Mouse (Mus musculus): Measurements from ENCODE around the gene Cers5.
"Not testable (repeated sequence)": the region's sequence is repeated elsewhere in the genome, so short reads cannot be mapped to it uniquely, and the experiment has no call there.

Cers5 gene

DNA sequence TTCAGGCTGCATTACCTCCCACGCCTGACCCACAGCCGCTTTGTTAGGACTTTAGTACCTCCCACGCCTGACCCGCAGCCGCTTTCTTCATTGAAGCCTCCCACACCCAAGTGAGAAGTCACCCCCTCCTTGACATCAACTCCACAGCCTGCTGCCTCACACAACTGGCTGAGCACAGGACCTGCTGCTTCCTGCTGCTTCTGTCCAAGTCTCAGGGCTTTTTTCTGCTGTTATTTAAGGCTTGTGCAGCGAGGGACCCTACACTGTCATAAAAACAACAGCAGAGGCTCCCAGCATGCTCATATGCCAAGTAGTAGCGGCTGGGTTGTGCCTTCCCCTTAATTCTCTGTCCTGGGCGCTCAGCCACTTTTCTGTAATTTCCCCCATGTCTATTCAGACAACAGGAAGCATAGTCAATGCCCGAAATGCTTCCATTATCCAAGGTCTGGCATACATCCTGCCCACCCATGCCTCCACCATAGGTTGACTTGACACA lies 15.0 kb upstream of the Cers5 start:
- no peak for DNase-seq (ENCODE audit: low spot score)

DNA sequence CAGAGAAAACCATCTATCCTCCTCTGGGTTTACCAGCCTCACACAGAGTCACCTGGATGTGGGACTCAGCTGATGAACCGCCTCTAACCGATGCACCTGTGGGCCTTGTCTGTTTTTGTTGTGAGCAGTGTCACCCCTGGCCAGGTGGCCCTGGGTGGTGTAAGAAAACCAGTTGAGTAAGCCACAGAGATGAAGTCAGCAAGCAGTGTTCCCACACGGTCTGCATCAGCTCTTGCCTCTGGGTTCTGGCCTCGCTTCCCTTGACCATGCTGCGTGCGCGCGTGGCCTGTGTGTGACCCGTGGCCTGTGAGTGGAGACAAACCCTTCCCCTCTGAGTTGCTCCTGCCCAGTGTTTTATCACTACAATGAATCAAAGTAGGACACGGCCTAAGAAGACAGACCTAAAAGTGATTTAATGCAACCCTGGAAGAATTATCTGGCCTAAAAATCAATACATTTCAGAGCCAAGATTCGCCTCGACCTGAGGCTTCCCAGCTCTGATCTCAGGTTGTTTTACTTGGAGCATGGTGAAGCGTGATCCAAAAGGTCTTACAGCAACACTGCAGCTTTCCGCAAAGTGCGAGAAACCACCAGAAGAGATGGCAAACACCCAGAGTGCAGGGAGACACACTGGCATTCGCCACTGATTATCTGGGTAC lies 6.1 kb upstream of the Cers5 start:
- DNase-seq (ENCODE audit: low spot score), result no peak

DNA sequence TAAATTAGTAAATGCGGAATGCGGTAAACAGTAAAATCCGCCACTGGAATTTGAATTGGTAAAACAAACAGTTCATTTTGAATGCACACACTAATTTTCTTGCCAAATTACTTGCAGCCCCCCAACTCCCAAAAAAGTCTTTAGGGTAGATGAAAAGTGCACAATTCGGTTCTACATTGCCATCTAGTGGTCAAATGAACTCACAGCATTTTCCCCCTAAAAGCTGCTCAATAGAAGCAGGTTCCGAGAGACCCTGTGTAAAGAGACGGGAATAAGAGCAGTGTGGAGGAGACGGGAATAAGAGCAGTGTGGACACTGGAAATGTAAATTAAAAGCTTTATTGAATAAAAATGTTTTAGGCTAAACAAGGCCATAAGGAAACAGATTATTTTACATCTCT lies 5.5 kb upstream of the Cers5 start:
- DNase-seq (ENCODE audit: low spot score), result no peak

DNA sequence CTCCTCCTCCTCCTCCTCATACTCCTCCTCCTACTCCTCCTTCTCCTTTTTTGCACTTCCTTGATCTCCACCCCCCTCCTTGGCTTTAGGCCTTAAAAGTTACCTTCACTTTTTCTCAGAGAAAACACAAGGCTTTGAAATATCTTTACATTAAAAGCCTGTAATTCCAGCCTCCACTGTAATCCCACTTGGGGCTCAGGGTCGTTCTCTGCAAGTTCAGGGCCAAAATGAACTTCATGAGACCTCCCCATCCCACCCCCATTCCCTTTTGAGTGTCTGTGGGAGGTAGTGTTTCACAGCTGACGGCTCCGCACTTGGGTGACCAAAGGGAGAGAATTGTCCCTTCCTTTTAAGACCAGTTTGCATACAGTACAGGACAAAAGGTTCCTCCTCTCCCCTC lies 240 bp upstream of the Cers5 start:
- no peak for DNase-seq (ENCODE audit: low spot score)

DNA sequence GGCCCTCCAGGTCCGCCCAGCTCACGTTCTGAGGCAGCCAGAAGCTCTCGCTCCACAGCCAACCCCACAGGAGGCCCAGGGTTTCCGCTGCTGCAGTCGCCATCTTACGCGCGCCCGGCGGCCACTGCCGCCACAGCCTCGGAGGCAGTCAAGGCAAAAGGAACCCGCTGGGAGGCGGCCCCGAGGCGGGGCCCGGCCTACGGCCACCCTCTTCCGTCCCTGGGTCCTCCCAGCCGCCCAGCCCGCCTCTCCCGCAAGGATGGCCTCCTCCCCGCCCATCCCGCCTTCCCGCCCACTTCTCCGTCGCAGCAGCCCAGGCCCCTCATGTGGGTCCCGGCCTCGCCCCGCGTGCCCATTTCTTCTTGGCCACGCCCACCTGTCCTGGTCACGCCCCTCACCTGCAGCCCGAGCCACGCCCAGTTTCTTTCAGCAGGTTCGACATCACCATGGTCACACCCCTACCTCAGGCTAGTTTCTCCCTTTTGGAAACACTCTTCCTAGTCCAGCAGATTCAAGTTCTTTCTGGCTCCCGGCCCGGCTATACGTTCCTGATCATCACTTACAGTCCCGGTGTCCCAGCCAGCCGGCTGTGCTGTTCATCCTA lies 306 bp downstream of the Cers5 start:
- DNase-seq (ENCODE audit: low spot score), result peak; percentile 98

DNA sequence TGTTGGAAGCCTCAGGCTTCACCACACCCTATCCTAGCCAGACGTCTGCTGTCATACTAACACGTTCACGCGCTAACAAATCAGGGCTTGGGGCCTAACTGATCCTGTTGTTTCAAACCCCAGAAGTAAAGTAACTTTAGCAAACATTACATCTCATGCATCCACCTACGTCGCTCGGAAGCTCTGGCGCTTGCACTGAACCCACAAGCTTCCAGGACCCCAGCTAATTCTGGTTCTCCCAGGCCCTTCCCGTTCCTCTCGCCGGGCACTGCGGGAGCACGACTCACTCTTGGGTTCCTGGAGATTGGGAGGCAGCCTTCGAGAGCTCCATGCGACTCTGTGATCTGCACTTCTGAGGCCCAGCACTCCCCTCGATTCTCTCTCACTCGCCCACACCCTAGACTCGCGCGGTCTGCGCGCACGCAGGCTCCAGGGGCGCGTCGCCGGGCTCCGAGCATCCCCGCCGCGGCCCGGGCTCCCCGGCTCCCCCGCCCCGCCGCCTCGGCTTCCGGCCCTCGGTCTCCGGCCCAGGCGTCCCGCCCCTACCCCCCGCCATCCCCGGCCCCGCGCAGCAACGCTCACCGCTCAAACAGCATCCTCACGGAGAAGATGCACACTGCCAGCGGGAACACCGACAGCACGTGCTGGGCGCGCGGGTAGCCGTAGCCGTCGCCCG lies 946 bp downstream of the Cers5 start:
- DNase-seq (ENCODE audit: low spot score), result no peak

DNA sequence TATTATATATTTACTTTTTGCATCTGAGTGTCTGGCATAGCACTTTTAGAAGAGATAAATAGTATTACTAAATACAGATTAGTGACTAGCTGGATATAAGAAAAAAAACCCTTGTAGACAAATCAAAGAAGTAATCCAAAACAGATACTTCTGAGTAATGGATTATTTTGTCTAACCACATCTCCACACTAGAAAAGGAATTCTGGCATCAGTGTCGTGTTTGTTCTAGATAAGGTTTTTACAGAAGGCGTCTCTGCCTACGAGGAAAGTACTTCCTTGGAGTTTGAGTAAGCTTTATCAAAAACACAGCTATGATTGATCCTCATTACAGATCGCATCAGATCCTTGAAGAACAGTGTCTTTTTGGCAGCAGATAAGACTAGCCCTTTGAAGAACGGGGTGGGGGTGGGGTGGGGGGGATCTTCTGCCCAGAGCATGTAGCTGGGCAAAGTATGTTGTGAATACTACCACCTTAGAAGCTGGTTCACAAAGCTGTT lies 1.6 kb downstream of the Cers5 start:
- no peak for DNase-seq (ENCODE audit: low spot score)

DNA sequence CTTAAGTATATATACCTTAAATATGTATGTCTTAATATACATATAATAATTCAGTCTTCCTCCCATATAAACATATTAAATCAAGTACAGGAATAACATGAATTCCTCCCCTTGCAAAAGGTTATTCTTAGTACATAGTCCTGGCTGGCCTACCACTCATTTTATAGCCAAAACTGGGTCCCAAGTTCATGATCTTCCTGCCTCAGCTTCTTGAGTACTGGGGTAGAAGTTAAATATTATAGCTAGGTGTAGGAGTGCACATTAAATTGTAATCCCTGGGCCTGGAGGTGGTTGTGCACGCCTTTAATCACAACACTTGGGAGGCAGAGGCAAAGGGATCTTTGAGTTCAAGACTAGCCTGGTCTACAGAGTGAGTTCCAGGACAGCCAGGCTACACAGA lies 3.9 kb downstream of the Cers5 start:
- DNase-seq (ENCODE audit: low spot score), result no peak

DNA sequence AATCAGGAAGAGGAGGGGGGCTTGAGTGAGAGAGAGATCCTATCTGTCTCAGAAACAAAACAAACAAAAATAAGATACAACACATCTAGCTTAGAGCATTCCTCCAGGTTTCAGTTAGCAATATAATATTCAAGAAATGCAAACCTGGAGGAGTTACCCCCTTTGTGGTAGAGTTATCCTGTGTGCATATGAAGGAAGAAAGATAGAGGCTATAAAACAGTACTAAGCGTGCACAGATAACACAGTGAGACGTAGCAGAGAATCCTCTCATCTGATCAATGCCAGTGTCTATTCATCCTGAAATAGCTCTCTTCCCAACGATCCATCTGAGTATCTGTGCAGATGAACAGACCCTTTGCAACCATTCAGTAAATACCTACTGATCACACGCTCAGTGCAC lies 5.2 kb downstream of the Cers5 start:
- no peak for DNase-seq (ENCODE audit: low spot score)

DNA sequence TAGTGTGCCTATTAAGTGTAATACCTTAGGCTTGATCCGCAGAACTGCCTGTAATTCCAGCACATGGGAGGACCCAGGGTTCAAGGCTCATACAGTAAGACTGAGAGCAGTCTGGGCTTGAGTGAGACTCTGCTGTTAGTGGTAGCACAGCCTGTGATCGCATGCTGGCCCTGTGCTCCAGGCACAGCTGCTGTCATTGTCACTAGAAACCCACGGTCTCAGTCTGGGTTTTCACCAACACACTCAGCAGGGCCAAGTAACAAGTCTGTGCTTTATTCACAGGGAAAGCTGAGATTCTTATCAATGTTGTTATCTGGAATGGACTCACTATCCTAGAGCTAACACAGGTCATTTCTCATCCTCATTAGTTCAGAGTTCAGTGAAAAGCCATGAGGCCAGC lies 18.5 kb downstream of the Cers5 start:
- DNase-seq (ENCODE audit: low spot score), result peak; percentile 13

DNA sequence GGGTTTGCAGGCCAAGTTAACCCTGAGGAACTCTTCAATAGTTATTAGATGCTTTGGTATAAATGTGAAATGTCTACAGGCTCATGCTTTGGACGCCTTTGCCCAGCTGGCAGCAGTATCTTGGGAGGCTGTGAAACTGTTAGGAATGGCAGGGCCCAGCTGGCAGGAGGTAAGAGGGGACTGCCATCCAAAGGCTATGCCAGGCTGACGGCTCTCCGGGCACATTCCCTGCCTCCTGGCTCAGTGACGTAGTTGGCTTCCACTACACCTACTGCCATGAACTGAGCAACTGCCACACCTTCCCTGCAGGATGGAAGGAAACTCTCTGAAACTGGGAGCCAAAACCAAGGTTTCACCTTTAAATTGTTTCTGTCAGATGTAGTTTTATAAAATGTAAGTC lies 32.5 kb downstream of the Cers5 start:
- DNase-seq (ENCODE audit: low spot score), result no peak

DNA sequence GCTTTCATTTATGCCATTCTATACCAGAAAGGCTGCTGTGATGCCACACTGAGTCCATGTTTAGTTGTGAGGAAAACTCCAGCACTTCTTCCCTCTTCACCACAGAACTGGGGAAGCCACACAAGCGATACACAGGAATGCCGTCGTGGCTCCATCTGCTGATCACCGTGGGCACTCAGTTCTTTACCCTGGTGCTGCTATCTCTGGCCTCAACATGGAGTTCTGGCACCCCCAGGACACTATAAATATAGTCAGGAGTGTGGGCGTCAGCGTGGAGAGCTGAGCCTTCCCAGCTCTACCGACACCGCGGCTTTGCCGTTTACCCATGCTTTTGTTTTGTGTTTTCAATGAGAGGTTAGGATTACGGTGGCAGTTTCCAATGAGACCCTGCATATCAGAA lies 36.0 kb downstream of the Cers5 start:
- DNase-seq (ENCODE audit: low spot score), result no peak

DNA sequence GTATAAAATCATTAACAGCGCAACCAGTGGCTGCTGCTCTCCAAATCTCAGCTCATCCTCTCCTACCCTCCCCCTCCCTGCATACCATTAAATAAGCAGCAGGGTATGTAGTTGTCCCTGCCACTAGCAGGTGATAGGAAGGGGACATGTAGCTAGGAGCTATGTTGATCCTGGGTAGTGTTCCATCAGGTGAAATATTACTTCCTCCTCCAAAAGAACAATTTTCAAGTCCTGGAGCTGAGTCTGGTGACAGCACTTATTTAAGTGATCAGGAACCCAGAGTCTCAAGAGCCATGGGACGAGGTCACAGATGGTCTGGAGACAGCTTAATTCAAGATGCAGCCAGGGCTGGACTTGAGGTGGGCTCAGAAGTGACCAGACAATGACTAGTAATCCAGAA lies 37.1 kb downstream of the Cers5 start:
- no peak for DNase-seq (ENCODE audit: low spot score)

DNA sequence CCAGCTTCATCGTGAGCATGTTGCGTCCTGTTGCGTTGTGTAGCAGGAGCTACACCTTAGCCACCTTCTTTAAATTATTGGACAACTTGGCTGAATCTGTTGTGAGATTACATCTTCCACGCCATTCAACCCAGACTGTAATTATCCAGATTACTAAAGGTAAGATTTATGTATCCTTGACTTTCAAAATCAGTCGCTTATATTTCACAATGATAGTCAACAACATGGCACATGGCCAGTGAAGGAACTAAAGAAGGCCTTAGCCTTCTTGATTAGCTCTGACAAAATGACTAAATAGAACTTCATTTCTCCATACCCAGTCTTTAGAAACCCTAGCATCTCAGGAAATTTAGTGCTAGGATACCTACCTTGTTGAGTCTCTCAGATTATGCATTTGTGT lies 39.5 kb downstream of the Cers5 start:
- DNase-seq (ENCODE audit: low spot score), result no peak

DNA sequence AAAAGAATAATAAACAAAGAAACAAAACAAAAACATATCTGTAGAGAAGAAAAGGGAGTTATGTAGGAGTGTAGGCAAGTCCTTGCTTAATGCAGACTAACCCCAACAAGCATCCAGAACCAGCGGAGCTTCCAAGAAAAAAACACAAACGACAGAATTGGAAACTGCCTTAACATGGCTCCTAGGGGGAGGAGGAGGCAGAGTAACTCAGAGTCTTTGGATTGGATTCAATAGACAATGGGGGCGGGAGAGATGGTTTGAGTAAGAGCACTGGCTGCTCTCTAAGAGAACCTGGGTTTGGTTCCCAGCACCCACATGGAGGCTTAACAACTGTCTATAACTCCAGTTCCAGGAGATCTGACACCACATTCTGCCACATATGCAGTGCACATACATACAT lies 41.0 kb downstream of the Cers5 start:
- DNase-seq (ENCODE audit: low spot score), result no peak

DNA sequence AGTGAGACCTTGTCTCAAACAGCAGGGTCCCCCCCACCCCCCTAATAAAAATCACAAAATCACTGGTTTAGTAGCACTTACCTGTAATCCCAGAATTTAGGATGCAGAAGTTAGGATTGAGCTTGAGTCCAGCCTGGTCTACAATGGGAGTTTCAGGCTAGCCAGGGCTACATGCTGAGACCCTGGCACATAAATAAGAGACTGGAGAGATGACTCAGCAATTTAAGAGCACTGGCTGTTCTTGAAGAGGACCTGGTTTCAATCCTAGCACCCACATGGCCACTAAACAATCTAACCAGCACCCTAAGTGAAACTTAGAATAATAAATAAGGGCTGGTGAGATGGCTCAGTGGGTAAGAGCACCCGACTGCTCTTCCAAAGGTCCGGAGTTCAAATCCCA lies 41.5 kb downstream of the Cers5 start:
- no peak for DNase-seq (ENCODE audit: low spot score)

DNA sequence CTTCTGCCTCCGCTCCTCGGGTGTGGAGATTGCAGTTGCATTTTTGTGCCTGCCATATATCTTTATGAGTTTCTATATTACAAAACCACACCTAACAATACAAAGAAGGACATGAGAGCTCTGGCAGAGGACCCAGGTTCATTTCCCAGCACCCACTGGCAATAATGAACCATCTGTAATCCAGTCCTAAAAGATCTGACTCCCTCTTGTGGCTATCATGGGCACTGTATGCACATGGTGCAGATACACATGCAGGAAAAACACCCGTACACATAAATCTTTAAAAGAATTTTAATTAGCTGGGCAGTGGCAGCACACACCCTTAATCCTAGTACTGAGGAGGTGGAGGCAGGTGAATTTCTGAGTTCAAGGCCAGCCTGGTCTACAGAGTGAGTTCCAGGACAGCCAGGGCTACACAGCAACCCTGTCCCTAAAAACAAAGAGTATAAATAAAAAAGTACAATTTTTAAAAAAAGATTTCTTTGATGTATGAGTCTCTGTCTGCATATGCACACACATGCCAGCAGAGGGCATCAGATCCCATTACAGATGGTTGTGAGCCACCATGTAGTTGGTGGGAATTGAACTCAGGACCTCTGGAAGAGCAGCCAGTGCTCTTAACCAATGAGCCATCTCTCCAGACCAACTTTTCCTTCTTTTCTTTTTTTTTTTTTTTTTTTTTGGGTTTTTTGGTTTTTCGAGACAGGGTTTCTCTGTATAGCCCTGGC lies 43.5 kb downstream of the Cers5 start:
- DNase-seq (ENCODE audit: low spot score), result no peak

DNA sequence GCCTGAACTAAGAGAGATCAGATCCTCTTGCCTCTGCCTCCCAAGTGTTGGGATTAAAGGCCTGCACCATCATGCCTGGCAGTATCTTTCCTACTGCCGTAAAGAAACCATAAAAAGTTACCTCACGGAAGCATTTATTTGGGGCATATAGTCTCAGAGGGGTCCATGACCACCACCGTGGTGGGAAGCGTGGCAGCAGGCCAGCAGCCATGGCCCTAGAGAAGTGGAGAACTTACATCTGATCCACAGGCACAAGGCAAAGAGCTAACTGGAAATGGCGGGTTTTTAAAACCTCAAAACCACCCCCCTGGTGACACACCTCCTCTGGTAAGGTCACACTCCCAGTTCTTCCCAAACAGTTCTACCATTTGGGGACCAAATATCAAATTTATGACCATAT lies 44.5 kb downstream of the Cers5 start:
- DNase-seq (ENCODE audit: low spot score), result no peak

DNA sequence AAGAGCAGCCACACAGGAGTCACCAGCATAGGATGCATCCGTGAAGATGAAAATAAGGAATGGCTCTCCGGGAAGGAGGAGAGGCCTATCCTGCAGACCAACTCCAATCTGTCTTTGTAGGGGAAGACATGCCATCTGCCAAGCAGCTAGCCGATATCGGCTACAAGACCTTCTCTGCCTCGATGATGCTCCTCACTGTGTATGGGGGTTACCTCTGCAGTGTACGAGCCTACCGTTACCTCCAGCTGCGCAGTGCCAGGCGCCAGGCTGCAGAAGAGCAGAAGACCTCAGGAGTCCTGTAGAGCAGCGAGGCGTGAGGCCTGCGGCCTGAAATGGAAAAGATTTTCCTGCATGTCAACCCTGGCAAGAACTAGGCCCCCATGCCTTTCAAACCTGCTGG lies 45.2 kb downstream of the Cers5 start:
- no peak for DNase-seq (ENCODE audit: low spot score)

DNA sequence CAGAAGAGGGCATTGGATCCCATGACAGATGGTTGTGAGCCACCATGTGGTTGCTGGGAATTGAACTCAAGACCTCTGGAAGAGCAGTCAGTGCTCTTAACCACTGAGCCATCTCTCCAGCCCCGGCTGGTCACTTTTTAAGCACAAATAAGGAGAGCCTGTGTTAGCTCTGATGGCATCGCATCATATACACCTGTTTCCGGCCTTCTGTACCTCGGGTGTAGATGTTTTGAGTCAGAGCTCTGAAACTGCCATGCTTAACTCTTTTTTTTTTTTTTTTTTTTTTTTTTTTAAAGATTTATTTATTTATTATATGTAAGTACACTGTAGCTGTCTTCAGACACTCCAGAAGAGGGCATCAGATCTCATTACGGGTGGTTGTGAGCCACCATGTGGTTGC lies 45.6 kb downstream of the Cers5 start:
- not testable (repeated sequence) for DNase-seq (ENCODE audit: low spot score)

DNA sequence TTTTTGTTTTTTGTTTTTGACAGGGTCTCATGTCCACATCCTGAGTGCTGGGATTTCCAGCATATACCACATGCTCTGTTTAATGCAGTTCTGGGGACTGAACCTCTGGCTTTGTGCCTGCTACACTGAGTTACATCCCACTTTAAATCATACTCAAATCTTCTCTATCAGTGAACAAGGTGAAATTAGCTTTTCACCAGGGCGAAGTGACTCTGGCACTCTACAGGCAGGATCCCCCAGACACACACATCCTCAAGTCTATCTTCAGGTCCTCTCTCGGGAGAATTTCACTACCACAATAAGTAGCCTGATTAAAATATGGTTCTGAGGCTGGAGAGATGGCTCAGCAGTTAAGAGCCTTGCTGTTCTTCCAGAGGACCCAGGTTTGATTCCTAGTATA lies 46.1 kb downstream of the Cers5 start:
- DNase-seq (ENCODE audit: low spot score), result no peak

DNA sequence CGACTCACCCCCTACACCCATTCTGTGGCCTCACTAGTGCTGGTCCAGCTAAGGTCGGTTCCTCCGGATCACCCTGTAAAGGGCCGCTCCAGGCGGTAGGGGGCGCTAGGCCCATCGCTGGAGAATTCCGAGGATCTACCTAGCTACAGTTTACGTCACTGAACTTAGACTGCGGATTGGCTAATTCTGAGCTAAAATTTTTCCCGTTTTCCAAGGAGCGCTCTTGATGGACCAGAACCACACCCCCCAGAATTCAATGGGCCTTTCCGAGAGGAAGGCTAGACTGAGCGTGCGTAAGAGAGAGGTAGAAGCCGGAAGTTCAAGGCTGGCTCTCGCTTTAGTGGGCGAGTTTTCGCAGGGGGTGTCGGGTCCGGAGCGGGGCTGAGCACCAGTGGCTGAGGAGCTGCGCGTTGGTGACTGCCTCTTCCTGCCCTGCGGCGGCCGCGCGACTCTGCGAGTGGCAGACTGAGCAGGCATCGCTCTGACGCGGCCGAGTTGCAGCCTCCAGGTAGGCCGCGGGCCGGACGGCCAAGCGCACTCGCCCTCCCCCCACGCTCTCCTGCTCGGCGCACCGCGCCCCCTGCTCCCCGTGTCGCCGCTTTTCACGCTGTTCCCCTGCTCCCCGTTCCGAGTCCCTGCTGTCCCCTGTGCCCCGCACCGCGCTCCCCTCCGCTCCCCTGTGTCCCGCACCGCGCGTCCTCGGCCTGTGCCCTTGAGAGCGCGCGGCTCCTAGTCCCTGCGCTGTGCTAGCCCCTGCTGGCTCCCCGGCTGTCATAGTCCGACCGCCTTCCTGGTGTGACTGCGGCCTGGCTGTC lies 47.1 kb downstream of the Cers5 start, which contains the start of gene Cox14:
TSS of gene Cox14 (plus strand) at position 278 of the 815 bp plus-strand sequence.
- DNase-seq (ENCODE audit: low spot score), result peak; percentile 98
